11 mouse cellular contexts compared by ENCODE assay signal in the genomic region with DNA sequence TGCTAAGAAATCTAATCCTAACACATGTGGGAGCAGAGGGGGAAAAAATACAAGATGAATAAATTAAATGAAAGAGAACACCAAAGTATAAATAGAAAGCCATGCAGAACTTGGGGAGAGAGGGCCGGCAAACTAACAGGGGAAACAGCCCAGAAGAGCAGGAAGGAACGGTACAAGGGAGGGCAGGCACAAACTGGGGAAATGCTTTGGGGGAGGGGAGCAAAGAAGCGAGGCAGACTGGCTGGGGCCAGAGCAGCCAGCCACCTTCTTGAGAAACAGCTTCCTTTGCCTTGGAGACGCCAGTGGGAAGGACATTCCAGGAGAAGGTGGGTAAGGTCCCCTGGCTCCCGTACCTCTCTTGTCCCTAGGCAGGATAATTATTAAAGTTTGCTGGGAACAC. TPM values are rescaled to one million over a fixed set of nuclear protein-coding genes. Genes with fewer than 3 reads are reported as not detected.
DNase-seq lines count a peak whose midpoint lies in the region; ATAC-seq and TF ChIP-seq lines count a peak whose summit lies in the region.
"Had no signal": no experiment of that assay in that cellular context is flagged by ENCODE, and none has a peak within 500 bp of the region (broad histone marks: within the 10 kb centered on the region; RNA-seq: fewer than 3 reads in every experiment).

No protein-coding gene starts in this region.

- H3K9me3 ChIP-seq in kidney, postnatal 0 days (replicated peaks; ENCODE audit: low read length) = no peaks in the 10 kb centered on the region
- H3K9me3 ChIP-seq in embryonic facial prominence, embryonic 10.5 days = no peaks in the 10 kb centered on the region
- no peaks in the 10 kb centered on the region for H3K9me3 ChIP-seq in hindbrain, embryonic 12.5 days (replicated peaks)
- no peaks in the 10 kb centered on the region for H3K9me3 ChIP-seq in liver, postnatal 0 days (ENCODE audit: low read length)
- H3K9me3 ChIP-seq: neural tube, embryonic 12.5 days had no signal

- TF ChIP-seq CTCF in kidney, postnatal 0 days (IDR thresholded peaks at IDR 0.05; ENCODE audit: low read depth) = no peak
- TF ChIP-seq CTCF in liver, postnatal 0 days (IDR thresholded peaks at IDR 0.05; ENCODE audit: low read depth) = no peak

- peak; percentile 72 for DNase-seq in kidney, postnatal 0 days (ENCODE audit: low spot score)
- DNase-seq in kidney, adult 11 months = no peak
- no peak for DNase-seq in embryonic facial prominence, embryonic 10.5 days (ENCODE audit: low spot score)
- DNase-seq in liver, postnatal 0 days = no peak
- DNase-seq in right cerebral cortex, postnatal 4 days = no peak
- no peak for DNase-seq in layer of hippocampus, postnatal 10 days (ENCODE audit: low spot score in 2 of 2)
- DNase-seq in cerebellum, adult 9-11 months = no peak
- DNase-seq: heart, postnatal 14 days had no signal

- H3K27ac ChIP-seq in kidney, postnatal 0 days = peak overlapping the region; percentile 44
- H3K27ac ChIP-seq in embryonic facial prominence, embryonic 10.5 days (replicated peaks) = peak overlapping the region; percentile 26; the same call in 1 of the 2 replicates
- H3K27ac ChIP-seq in hindbrain, embryonic 12.5 days = peak overlapping the region; percentile 49; the same call in 1 of the 2 replicates
- peak overlapping the region; percentile 34; the same call in 1 of the 2 replicates for H3K27ac ChIP-seq in liver, postnatal 0 days (ENCODE audit: low read depth)
- H3K27ac ChIP-seq: neural tube, embryonic 12.5 days had no signal

- no peak; the same call in 1 of the 2 replicates for ATAC-seq in kidney, postnatal 0 days (replicated peaks; ENCODE audit: low FRiP score, low read depth)
- no peak for ATAC-seq in hindbrain, embryonic 12.5 days (ENCODE audit: low FRiP score)
- peak; percentile 42; the same call in 1 of the 2 replicates for ATAC-seq in liver, postnatal 0 days

- H3K4me2 ChIP-seq in kidney, postnatal 0 days (ENCODE audit: low read length) = no peak overlapping the region; the same call in 1 of the 2 replicates
- peak overlapping the region; percentile 6; the same call in 1 of the 2 replicates for H3K4me2 ChIP-seq in hindbrain, embryonic 12.5 days (replicated peaks)
- H3K4me2 ChIP-seq in liver, postnatal 0 days (ENCODE audit: low read depth, low read length) = peak overlapping the region; percentile 42
- H3K4me2 ChIP-seq: neural tube, embryonic 12.5 days had no signal

- H3K27me3 ChIP-seq in kidney, postnatal 0 days (ENCODE audit: insufficient read depth, low read length) = no peaks in the 10 kb centered on the region
- H3K27me3 ChIP-seq in embryonic facial prominence, embryonic 10.5 days (replicated peaks; ENCODE audit: low read depth, poor library complexity, severe bottlenecking) = no peaks in the 10 kb centered on the region
- H3K27me3 ChIP-seq in hindbrain, embryonic 12.5 days = no peaks in the 10 kb centered on the region
- H3K27me3 ChIP-seq in liver, postnatal 0 days (ENCODE audit: insufficient read depth, low read length) = no peaks in the 10 kb centered on the region
- H3K27me3 ChIP-seq: neural tube, embryonic 12.5 days had no signal

- H3K9ac ChIP-seq in kidney, postnatal 0 days (ENCODE audit: low read depth, low read length) = no peak overlapping the region
- H3K9ac ChIP-seq in hindbrain, embryonic 12.5 days = no peak overlapping the region
- no peak overlapping the region for H3K9ac ChIP-seq in liver, postnatal 0 days (replicated peaks)
- H3K9ac ChIP-seq: neural tube, embryonic 12.5 days had no signal

- no peak overlapping the region for H3K4me3 ChIP-seq in kidney, postnatal 0 days (replicated peaks; ENCODE audit: low read depth, low read length)
- H3K4me3 ChIP-seq in embryonic facial prominence, embryonic 10.5 days = no peak overlapping the region
- no peak overlapping the region for H3K4me3 ChIP-seq in hindbrain, embryonic 12.5 days
- no peak overlapping the region for H3K4me3 ChIP-seq in liver, postnatal 0 days (ENCODE audit: low read depth, low read length)
- H3K4me3 ChIP-seq: neural tube, embryonic 12.5 days had no signal

- H3K4me1 ChIP-seq in kidney, postnatal 0 days (replicated peaks; ENCODE audit: insufficient read depth, low read length) = 0 out of 2 replicates have a peak, but pooled peaks cover 4% of the 10 kb centered on the region
- peaks cover 16% of the 10 kb centered on the region for H3K4me1 ChIP-seq in embryonic facial prominence, embryonic 10.5 days
- peaks cover 16% of the 10 kb centered on the region for H3K4me1 ChIP-seq in hindbrain, embryonic 12.5 days
- H3K4me1 ChIP-seq in liver, postnatal 0 days (ENCODE audit: insufficient read depth) = 0 out of 2 replicates have a peak, but pooled peaks cover 3% of the 10 kb centered on the region
- H3K4me1 ChIP-seq: neural tube, embryonic 12.5 days had no signal

- TF ChIP-seq EP300 in liver, postnatal 0 days (IDR thresholded peaks at IDR 0.05; ENCODE audit: low read depth) = no peak

- 0 out of 2 replicates have a peak, but pooled peaks cover 2% of the 10 kb centered on the region for H3K36me3 ChIP-seq in kidney, postnatal 0 days (ENCODE audit: insufficient read depth, low read length)
- peaks cover 95% of the 10 kb centered on the region for H3K36me3 ChIP-seq in embryonic facial prominence, embryonic 10.5 days (replicated peaks)
- no peaks in the 10 kb centered on the region; the same call in 1 of the 2 replicates for H3K36me3 ChIP-seq in hindbrain, embryonic 12.5 days
- no peaks in the 10 kb centered on the region for H3K36me3 ChIP-seq in liver, postnatal 0 days (replicated peaks; ENCODE audit: insufficient read depth, low read length)

- 9% methylated on average over 5 of the region's 5 CpGs for WGBS in kidney, postnatal 0 days
- WGBS in embryonic facial prominence, embryonic 10.5 days = 36% methylated on average over 5 of the region's 5 CpGs
- WGBS in hindbrain, embryonic 12.5 days = 27% methylated on average over 5 of the region's 5 CpGs
- WGBS in liver, postnatal 0 days (ENCODE audit: insufficient replicate concordance) = 20% methylated on average over 5 of the region's 5 CpGs

RNA-seq across cellular contexts. Expression of a gene that starts 14.5 kb away (rescaled TPM):
- 7.8 and 8.1 TPM in 2 replicates for polyA plus RNA-seq in kidney, postnatal 0 days (2015; fragmentation: Nextera tagmentation; extraction: Ambion mirVana)
- polyA plus RNA-seq in embryonic facial prominence, embryonic 10.5 days (2016; fragmentation: Nextera tagmentation; extraction: Ambion mirVana) = 90.0 and 94.0 TPM in 2 replicates
- polyA plus RNA-seq in hindbrain, embryonic 12.5 days (2016; fragmentation: Nextera tagmentation; extraction: Ambion mirVana) = 26.5 and 33.6 TPM in 2 replicates
- polyA plus RNA-seq in liver, postnatal 0 days (2015; fragmentation: Nextera tagmentation; extraction: Ambion mirVana) = 0.43 and 0.56 TPM in 2 replicates
- under 1 TPM; 0.11 to 0.16 TPM for total RNA-seq in layer of hippocampus, postnatal 10 days (2021)
- total RNA-seq: liver, adult 2 months had no signal
